In genomic region chr19:24665771-24666170, GRCm38 (mm10) we compare ENCODE assay signal across 18 mouse cellular contexts.
"Had no signal": no experiment of that assay in that cellular context is flagged by ENCODE, and none has a peak within 500 bp of the region (broad histone marks: within the 10 kb centered on the region; RNA-seq: fewer than 3 reads in every experiment).

No protein-coding gene starts in this region.

- H3K36me3 ChIP-seq: liver, embryonic 12.5 days; liver, embryonic 15.5 days; lung, embryonic 15.5 days; midbrain, embryonic 10.5 days; midbrain, embryonic 13.5 days; neural tube, embryonic 13.5 days had no signal

- ATAC-seq: intestine, postnatal 0 days; liver, embryonic 12.5 days; midbrain, embryonic 13.5 days; midbrain, embryonic 16.5 days had no signal

- H3K27me3 ChIP-seq: liver, embryonic 12.5 days; liver, embryonic 15.5 days; lung, embryonic 15.5 days; midbrain, embryonic 13.5 days; neural tube, embryonic 13.5 days had no signal

- H3K27ac ChIP-seq: kidney, postnatal 0 days; left cerebral cortex, adult 2 months; liver, embryonic 12.5 days; liver, embryonic 15.5 days; lung, embryonic 15.5 days; midbrain, embryonic 10.5 days; midbrain, embryonic 13.5 days; neural tube, embryonic 13.5 days had no signal

- H3K4me2 ChIP-seq: liver, embryonic 12.5 days; liver, embryonic 15.5 days; lung, embryonic 15.5 days; midbrain, embryonic 13.5 days; neural tube, embryonic 13.5 days had no signal

- H3K4me1 ChIP-seq: liver, embryonic 12.5 days; liver, embryonic 15.5 days; lung, embryonic 15.5 days; megakaryocyte, embryonic 14.5 days; midbrain, embryonic 10.5 days; midbrain, embryonic 13.5 days; neural tube, embryonic 13.5 days had no signal

- DNase-seq: kidney, postnatal 25 days; lung, adult 18-20 months; lung, postnatal 10 days; lung, postnatal 36 days; thymus, adult 2 months; thymus, postnatal 25 days had no signal

- H3K9me3 ChIP-seq: liver, embryonic 12.5 days; liver, embryonic 15.5 days; lung, embryonic 15.5 days; midbrain, embryonic 10.5 days; midbrain, embryonic 13.5 days; neural tube, embryonic 13.5 days had no signal

- H3K9ac ChIP-seq: liver, embryonic 12.5 days; liver, embryonic 15.5 days; lung, embryonic 15.5 days; midbrain, embryonic 13.5 days; neural tube, embryonic 13.5 days had no signal

- H3K4me3 ChIP-seq: left cerebral cortex, adult 2 months; liver, embryonic 12.5 days; liver, embryonic 15.5 days; lung, embryonic 15.5 days; megakaryocyte, embryonic 14.5 days; midbrain, embryonic 10.5 days; midbrain, embryonic 13.5 days; myocyte; neural tube, embryonic 13.5 days had no signal
